ENCODE assay signal across 8 mouse cellular contexts in the genomic region with DNA sequence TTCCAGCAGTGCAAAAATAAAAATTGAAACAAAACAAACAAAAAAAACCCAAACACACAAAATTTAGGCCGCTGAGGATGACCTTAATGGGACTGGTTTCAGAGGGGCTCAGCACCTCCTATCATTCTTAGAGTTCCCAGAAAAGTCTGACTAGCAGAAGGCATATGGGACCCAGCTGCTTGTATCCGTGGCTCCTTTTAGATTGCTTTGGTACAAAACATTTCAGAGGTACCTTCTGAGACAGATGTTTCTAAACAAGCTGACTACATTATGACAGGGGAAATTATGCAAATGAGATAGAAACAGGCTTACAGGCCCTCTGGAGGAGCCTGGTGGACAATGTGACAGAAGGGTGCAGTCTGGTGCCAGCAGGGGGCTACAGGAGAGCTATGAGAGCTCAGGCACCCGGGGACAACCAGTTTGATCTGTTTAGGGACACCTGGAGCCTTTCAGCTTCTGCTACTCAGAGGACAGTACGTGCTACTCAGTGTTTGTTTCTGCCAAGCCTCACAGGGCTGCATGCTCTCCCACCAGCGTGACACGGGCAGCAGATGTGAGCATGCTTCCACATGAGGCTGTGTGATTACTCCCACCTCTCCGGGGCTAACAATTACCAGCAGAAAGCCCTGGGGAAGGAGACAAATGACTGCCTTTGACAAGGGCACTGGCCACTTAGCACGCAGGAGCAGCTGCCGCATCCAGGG. TPM values are rescaled to one million over a fixed set of nuclear protein-coding genes. Genes with fewer than 3 reads are reported as not detected.
A peak's percentile ranks its signal among the peaks of the same experiment; 100 is the strongest.
DNase-seq lines count a peak whose midpoint lies in the region; ATAC-seq and TF ChIP-seq lines count a peak whose summit lies in the region.

No protein-coding gene starts in this region.

- H3K4me2 ChIP-seq in kidney, embryonic 16.5 days (replicated peaks; ENCODE audit: low read depth, low read length): no peak overlapping the region
- no peak overlapping the region for H3K4me2 ChIP-seq in hindbrain, embryonic 11.5 days (replicated peaks; ENCODE audit: low read depth, low read length)
- no peak overlapping the region for H3K4me2 ChIP-seq in midbrain, postnatal 0 days (ENCODE audit: low read depth, low read length, poor library complexity, severe bottlenecking)

- H3K9ac ChIP-seq in kidney, embryonic 16.5 days (replicated peaks; ENCODE audit: low read length): no peak overlapping the region
- no peak overlapping the region for H3K9ac ChIP-seq in hindbrain, embryonic 11.5 days (ENCODE audit: low read depth, low read length)
- no peak overlapping the region for H3K9ac ChIP-seq in midbrain, postnatal 0 days (replicated peaks; ENCODE audit: low read length, poor library complexity, severe bottlenecking)

- H3K27ac ChIP-seq in kidney, embryonic 16.5 days (ENCODE audit: low read length): no peak overlapping the region
- peak overlapping the region; percentile 63 for H3K27ac ChIP-seq in hindbrain, embryonic 11.5 days (ENCODE audit: low read depth, low read length)
- no peak overlapping the region for H3K27ac ChIP-seq in midbrain, postnatal 0 days (ENCODE audit: low read depth, low read length)

- no peak overlapping the region for H3K4me3 ChIP-seq in kidney, embryonic 16.5 days (ENCODE audit: low read length)
- no peak overlapping the region for H3K4me3 ChIP-seq in hindbrain, embryonic 11.5 days (ENCODE audit: low read depth, low read length)
- H3K4me3 ChIP-seq in midbrain, postnatal 0 days (ENCODE audit: low read depth, low read length): no peak overlapping the region

- TF ChIP-seq CTCF in brain, embryonic 14.5 days (IDR thresholded peaks at IDR 0.05; ENCODE audit: borderline replicate concordance, extremely low read depth, insufficient read depth, insufficient read length): 0 out of 2 replicates have a peak, but pooled peaks have one; percentile 16
- peak; percentile 50 for TF ChIP-seq CTCF in midbrain, postnatal 0 days (IDR thresholded peaks at IDR 0.05)

- peaks cover 18% of the 10 kb centered on the region for H3K36me3 ChIP-seq in kidney, embryonic 16.5 days (ENCODE audit: insufficient read depth, low read length)
- H3K36me3 ChIP-seq in hindbrain, embryonic 11.5 days (ENCODE audit: control insufficient read depth, insufficient read depth, low read length): no peaks in the 10 kb centered on the region
- peaks cover 21% of the 10 kb centered on the region for H3K36me3 ChIP-seq in midbrain, postnatal 0 days (ENCODE audit: insufficient read depth, low read length)

- H3K4me1 ChIP-seq in kidney, embryonic 16.5 days (ENCODE audit: insufficient read depth, low read length): no peaks in the 10 kb centered on the region
- peaks cover 2% of the 10 kb centered on the region; the same call in 1 of the 2 replicates for H3K4me1 ChIP-seq in hindbrain, embryonic 11.5 days (replicated peaks; ENCODE audit: control insufficient read depth, insufficient read depth, low read length)
- H3K4me1 ChIP-seq in midbrain, postnatal 0 days (ENCODE audit: insufficient read depth, low read length): no peaks in the 10 kb centered on the region

- ATAC-seq in kidney, embryonic 16.5 days (ENCODE audit: low FRiP score, low TSS enrichment): peak; percentile 73
- ATAC-seq in hindbrain, embryonic 11.5 days (ENCODE audit: low FRiP score): peak; percentile 93
- no peak for ATAC-seq in midbrain, postnatal 0 days (ENCODE audit: low FRiP score)

- no peak for TF ChIP-seq POLR2A in brain, embryonic 14.5 days (IDR thresholded peaks at IDR 0.05; ENCODE audit: borderline replicate concordance, extremely low read depth, insufficient read depth, insufficient read length, poor library complexity, severe bottlenecking)

- H3K9me3 ChIP-seq in kidney, embryonic 16.5 days (ENCODE audit: low read length): no peaks in the 10 kb centered on the region
- no peaks in the 10 kb centered on the region for H3K9me3 ChIP-seq in hindbrain, embryonic 11.5 days (ENCODE audit: control insufficient read depth, low read length)
- no peaks in the 10 kb centered on the region for H3K9me3 ChIP-seq in midbrain, postnatal 0 days (ENCODE audit: low read length)

- no peaks in the 10 kb centered on the region for H3K27me3 ChIP-seq in kidney, embryonic 16.5 days (ENCODE audit: insufficient read depth, low read length)
- no peaks in the 10 kb centered on the region for H3K27me3 ChIP-seq in hindbrain, embryonic 11.5 days (ENCODE audit: control insufficient read depth, insufficient read depth, low read length)
- H3K27me3 ChIP-seq in midbrain, postnatal 0 days (ENCODE audit: insufficient read depth, low read length): no peaks in the 10 kb centered on the region

- DNase-seq in kidney, adult 9 months: no peak
- DNase-seq in brain, embryonic 14.5 days (ENCODE audit: low read depth): peak; percentile 71
- DNase-seq in hindbrain, embryonic 11.5 days (ENCODE audit: low spot score): peak; percentile 58
- peak; percentile 44 for DNase-seq in midbrain, postnatal 0 days (ENCODE audit: low spot score)
- DNase-seq in cerebellum, adult 9-11 months: no peak
- no peak for DNase-seq in adrenal gland, postnatal 25 days
- no peak for DNase-seq in spleen, adult 12 weeks (ENCODE audit: low spot score)

- WGBS in kidney, embryonic 16.5 days: 29% methylated on average over 9 of the region's 9 CpGs
- WGBS in hindbrain, embryonic 11.5 days: 54% methylated on average over 9 of the region's 9 CpGs
- WGBS in midbrain, postnatal 0 days: 55% methylated on average over 9 of the region's 9 CpGs

RNA-seq across cellular contexts. Expression of a gene that starts 20.2 kb away (rescaled TPM):
- polyA plus RNA-seq in kidney, embryonic 16.5 days (2015; fragmentation: Nextera tagmentation; extraction: Ambion mirVana): 19.1 and 19.6 TPM in 2 replicates
- 16.1 and 22.9 TPM in 2 replicates for polyA plus RNA-seq in brain, embryonic 14.5 days (2012; rRNA removed)
- 17.8 and 21.3 TPM in 2 replicates for polyA plus RNA-seq in hindbrain, embryonic 11.5 days (2014; fragmentation: Nextera tagmentation; extraction: Ambion mirVana)
- total RNA-seq in midbrain, postnatal 0 days (2014; rRNA removed): 12.1 and 13.2 TPM in 2 replicates
- 5.8 and 6.2 TPM in 2 replicates for polyA plus RNA-seq in midbrain, postnatal 0 days (2015; fragmentation: Nextera tagmentation; extraction: Ambion mirVana)
- total RNA-seq in adrenal gland, postnatal 25 days (2021): 17.1 and 17.8 TPM in 2 replicates

RNA-seq across cellular contexts. Expression of a gene that starts 43.5 kb away (rescaled TPM):
- polyA plus RNA-seq in kidney, embryonic 16.5 days (2015; fragmentation: Nextera tagmentation; extraction: Ambion mirVana): 64.6 and 71.4 TPM in 2 replicates
- polyA plus RNA-seq in brain, embryonic 14.5 days (2012; rRNA removed): 24.8 and 27.6 TPM in 2 replicates
- 72.4 and 76.6 TPM in 2 replicates for polyA plus RNA-seq in hindbrain, embryonic 11.5 days (2014; fragmentation: Nextera tagmentation; extraction: Ambion mirVana)
- total RNA-seq in midbrain, postnatal 0 days (2014; rRNA removed): 25.0 and 30.2 TPM in 2 replicates
- 66.1 and 66.4 TPM in 2 replicates for polyA plus RNA-seq in midbrain, postnatal 0 days (2015; fragmentation: Nextera tagmentation; extraction: Ambion mirVana)
- 29.7 and 40.8 TPM in 2 replicates for total RNA-seq in adrenal gland, postnatal 25 days (2021)

RNA-seq across cellular contexts. Expression of a gene that starts 43.9 kb away (rescaled TPM):
- 83.4 and 84.9 TPM in 2 replicates for polyA plus RNA-seq in kidney, embryonic 16.5 days (2015; fragmentation: Nextera tagmentation; extraction: Ambion mirVana)
- 75.8 and 97.2 TPM in 2 replicates for polyA plus RNA-seq in brain, embryonic 14.5 days (2012; rRNA removed)
- 81.2 TPM in 2 replicates for polyA plus RNA-seq in hindbrain, embryonic 11.5 days (2014; fragmentation: Nextera tagmentation; extraction: Ambion mirVana)
- total RNA-seq in midbrain, postnatal 0 days (2014; rRNA removed): 32.8 and 53.1 TPM in 2 replicates
- polyA plus RNA-seq in midbrain, postnatal 0 days (2015; fragmentation: Nextera tagmentation; extraction: Ambion mirVana): 56.8 and 68.1 TPM in 2 replicates
- total RNA-seq in adrenal gland, postnatal 25 days (2021): 109 and 114 TPM in 2 replicates

Comparison
In these comparisons a context has a peak if more than half of its experiments do, and no peak if none do; other contexts are left out.
1. DNase-seq: peak in brain, embryonic 14.5 days (single experiment), hindbrain, embryonic 11.5 days (single experiment) and midbrain, postnatal 0 days (single experiment); none in kidney, adult 9 months (single experiment), cerebellum, adult 9-11 months (single experiment), adrenal gland, postnatal 25 days (single experiment) and spleen, adult 12 weeks (single experiment).